8 mouse cellular contexts compared by ENCODE assay signal in genomic region chr10:80741146-80741545, GRCm38 (mm10). TPM values are rescaled to one million over a fixed set of nuclear protein-coding genes. Genes with fewer than 3 reads are reported as not detected.
DNase-seq lines count a peak whose midpoint lies in the region; ATAC-seq and TF ChIP-seq lines count a peak whose summit lies in the region.

No protein-coding gene starts in this region.

- peak; percentile 34 to 43 for DNase-seq in heart, adult 2 months
- DNase-seq in heart, adult 8-10 months (ENCODE audit: low spot score), result no peak
- no peak for DNase-seq in left cerebral cortex, adult 9 months (ENCODE audit: low spot score in 2 of 2)
- DNase-seq in frontal cortex, postnatal 36 days (ENCODE audit: low spot score in 2 of 2), result no peak

- intact Hi-C loops in heart, adult 2 months (cut with DNase I), result loop anchor here (2.0 to 10.0 kb wide), 2 partner anchors 38 to 434 kb away; partner anchors contain the start of genes Eef2 and Izumo4

- no peak for TF ChIP-seq POLR2A in heart, adult 2 months (IDR thresholded peaks at IDR 0.05; ENCODE audit: insufficient read depth, low read depth, low read length)

- H3K9me3 ChIP-seq in heart, embryonic 15.5 days (replicated peaks), result no peaks in the 10 kb centered on the region
- H3K9me3 ChIP-seq in limb, embryonic 12.5 days, result no peaks in the 10 kb centered on the region
- no peaks in the 10 kb centered on the region for H3K9me3 ChIP-seq in midbrain, embryonic 15.5 days

- H3K27me3 ChIP-seq in heart, adult 2 months (ENCODE audit: control insufficient read depth, insufficient read depth, low read length), result no peaks in the 10 kb centered on the region
- H3K27me3 ChIP-seq in heart, embryonic 15.5 days, result no peaks in the 10 kb centered on the region
- H3K27me3 ChIP-seq in limb, embryonic 12.5 days, result no peaks in the 10 kb centered on the region
- H3K27me3 ChIP-seq in midbrain, embryonic 15.5 days (replicated peaks), result no peaks in the 10 kb centered on the region

- peak overlapping the region; percentile 93 for H3K9ac ChIP-seq in heart, adult 2 months (ENCODE audit: low read depth, low read length)
- peak overlapping the region; percentile 96 for H3K9ac ChIP-seq in heart, embryonic 15.5 days
- peak overlapping the region; percentile 93 for H3K9ac ChIP-seq in limb, embryonic 12.5 days (replicated peaks)
- H3K9ac ChIP-seq in midbrain, embryonic 15.5 days, result peak overlapping the region; percentile 97

- WGBS in heart, adult 2 months, result 2% methylated on average over 5 of the region's 5 CpGs
- 11% methylated on average over 5 of the region's 5 CpGs for WGBS in heart, embryonic 15.5 days
- 31% methylated on average over 5 of the region's 5 CpGs for WGBS in limb, embryonic 12.5 days
- 37% methylated on average over 5 of the region's 5 CpGs for WGBS in midbrain, embryonic 15.5 days

- peaks cover 24% of the 10 kb centered on the region for H3K4me1 ChIP-seq in heart, adult 2 months (ENCODE audit: control insufficient read depth, insufficient read depth, low read length)
- peaks cover 21% of the 10 kb centered on the region for H3K4me1 ChIP-seq in brown adipose tissue, adult 24 weeks (ENCODE audit: control insufficient read depth, insufficient read depth, insufficient read length, low read length)
- peaks cover 48% of the 10 kb centered on the region for H3K4me1 ChIP-seq in heart, embryonic 15.5 days (replicated peaks)
- H3K4me1 ChIP-seq in limb, embryonic 12.5 days (replicated peaks), result peaks cover 23% of the 10 kb centered on the region
- peaks cover 49% of the 10 kb centered on the region for H3K4me1 ChIP-seq in midbrain, embryonic 15.5 days

- H3K4me2 ChIP-seq in heart, embryonic 15.5 days, result peak overlapping the region; percentile 93
- H3K4me2 ChIP-seq in limb, embryonic 12.5 days, result peak overlapping the region; percentile 97
- H3K4me2 ChIP-seq in midbrain, embryonic 15.5 days, result peak overlapping the region; percentile 89

- TF ChIP-seq EP300 in heart, adult 2 months (IDR thresholded peaks at IDR 0.05; ENCODE audit: insufficient read depth, low read depth, low read length), result no peak

- peaks cover 13% of the 10 kb centered on the region for H3K79me2 ChIP-seq in heart, adult 2 months (replicated peaks; ENCODE audit: control insufficient read depth, insufficient read depth, low read length)

- H3K4me3 ChIP-seq in heart, adult 2 months, result peak overlapping the region; percentile 92
- H3K4me3 ChIP-seq in brown adipose tissue, adult 24 weeks (ENCODE audit: insufficient read depth, low read depth, low read length), result peak overlapping the region; percentile 70
- H3K4me3 ChIP-seq in heart, embryonic 15.5 days, result peak overlapping the region; percentile 90
- H3K4me3 ChIP-seq in limb, embryonic 12.5 days (replicated peaks), result peak overlapping the region; percentile 97
- peak overlapping the region; percentile 96 for H3K4me3 ChIP-seq in midbrain, embryonic 15.5 days

- TF ChIP-seq CTCF in heart, adult 2 months (IDR thresholded peaks at IDR 0.05), result no peak

- no peak for ATAC-seq in heart, embryonic 15.5 days (replicated peaks; ENCODE audit: insufficient number of reproducible peaks, insufficient read depth, low FRiP score, low read depth)
- no peak for ATAC-seq in limb, embryonic 12.5 days (ENCODE audit: insufficient number of reproducible peaks, insufficient read depth, low FRiP score, low TSS enrichment, low read depth)
- no peak for ATAC-seq in midbrain, embryonic 15.5 days (replicated peaks)

- peak overlapping the region; percentile 92 for H3K27ac ChIP-seq in heart, adult 2 months
- H3K27ac ChIP-seq in brown adipose tissue, adult 24 weeks (replicated peaks; ENCODE audit: low read depth, low read length), result peak overlapping the region; percentile 53
- peak overlapping the region; percentile 84 for H3K27ac ChIP-seq in heart, embryonic 15.5 days
- H3K27ac ChIP-seq in limb, embryonic 12.5 days, result peak overlapping the region; percentile 85; the same call in 1 of the 2 replicates
- no peak overlapping the region for H3K27ac ChIP-seq in midbrain, embryonic 15.5 days

- peaks cover 5% of the 10 kb centered on the region for H3K36me3 ChIP-seq in heart, adult 2 months (ENCODE audit: control insufficient read depth, insufficient read depth, low read length)
- H3K36me3 ChIP-seq in heart, embryonic 15.5 days, result no peaks in the 10 kb centered on the region
- peaks cover 14% of the 10 kb centered on the region for H3K36me3 ChIP-seq in limb, embryonic 12.5 days
- H3K36me3 ChIP-seq in midbrain, embryonic 15.5 days (replicated peaks), result no peaks in the 10 kb centered on the region

RNA-seq across cellular contexts. Expression of gene Ap3d1, which starts 0.9 kb away (rescaled TPM):
- total RNA-seq in heart, adult 2 months (2021), result 10 to 100 TPM; 40.2 to 42.6 TPM
- polyA plus RNA-seq in heart, adult 2 months (2012; rRNA removed), result 52.9 and 66.5 TPM in 2 replicates
- total RNA-seq in heart, adult 8-10 months (2022), result 10 to 100 TPM; 41.2 to 44.5 (median 43.4) TPM
- 35.0 and 40.9 TPM in 2 replicates for polyA plus RNA-seq in brown adipose tissue, adult 24 weeks (2012; ENCODE audit: insufficient read depth, insufficient read length, missing spikeins)
- polyA plus RNA-seq in heart, embryonic 15.5 days (2015; fragmentation: Nextera tagmentation; extraction: Ambion mirVana), result 45.0 and 51.4 TPM in 2 replicates
- polyA plus RNA-seq in limb, embryonic 12.5 days (2016; fragmentation: Nextera tagmentation; extraction: Ambion mirVana), result 73.8 and 76.8 TPM in 2 replicates
- polyA plus RNA-seq in midbrain, embryonic 15.5 days (2015; fragmentation: Nextera tagmentation; extraction: Ambion mirVana), result 117 and 122 TPM in 2 replicates

RNA-seq across cellular contexts. Expression of gene Dot1l, which starts 13.9 kb away (rescaled TPM):
- total RNA-seq in heart, adult 2 months (2021), result 10 to 100 TPM; 18.8 to 19.6 TPM
- 35.0 and 39.6 TPM in 2 replicates for polyA plus RNA-seq in heart, adult 2 months (2012; rRNA removed)
- 10 to 100 TPM; 13.3 to 24.1 (median 19.8) TPM for total RNA-seq in heart, adult 8-10 months (2022)
- 11.5 and 15.8 TPM in 2 replicates for polyA plus RNA-seq in brown adipose tissue, adult 24 weeks (2012; ENCODE audit: insufficient read depth, insufficient read length, missing spikeins)
- polyA plus RNA-seq in heart, embryonic 15.5 days (2015; fragmentation: Nextera tagmentation; extraction: Ambion mirVana), result 16.1 and 22.4 TPM in 2 replicates
- 21.8 and 22.8 TPM in 2 replicates for polyA plus RNA-seq in limb, embryonic 12.5 days (2016; fragmentation: Nextera tagmentation; extraction: Ambion mirVana)
- polyA plus RNA-seq in midbrain, embryonic 15.5 days (2015; fragmentation: Nextera tagmentation; extraction: Ambion mirVana), result 21.0 and 25.9 TPM in 2 replicates

RNA-seq across cellular contexts. Expression of gene Izumo4, which starts 39.2 kb away (rescaled TPM):
- 1 to 10 TPM; 3.4 to 3.8 TPM for total RNA-seq in heart, adult 2 months (2021)
- 13.3 and 15.6 TPM in 2 replicates for polyA plus RNA-seq in heart, adult 2 months (2012; rRNA removed)
- 1 to 10 TPM; 2.2 to 5.3 (median 3.6) TPM for total RNA-seq in heart, adult 8-10 months (2022)
- 2.5 and 5.0 TPM in 2 replicates for polyA plus RNA-seq in brown adipose tissue, adult 24 weeks (2012; ENCODE audit: insufficient read depth, insufficient read length, missing spikeins)
- 10.4 and 14.6 TPM in 2 replicates for polyA plus RNA-seq in heart, embryonic 15.5 days (2015; fragmentation: Nextera tagmentation; extraction: Ambion mirVana)
- polyA plus RNA-seq in limb, embryonic 12.5 days (2016; fragmentation: Nextera tagmentation; extraction: Ambion mirVana), result 12.5 and 16.5 TPM in 2 replicates
- polyA plus RNA-seq in midbrain, embryonic 15.5 days (2015; fragmentation: Nextera tagmentation; extraction: Ambion mirVana), result 42.9 and 50.9 TPM in 2 replicates

RNA-seq across cellular contexts. Expression of gene Mob3a, which starts 39.4 kb away (rescaled TPM):
- 1 to 10 TPM; 7.4 to 7.6 TPM for total RNA-seq in heart, adult 2 months (2021)
- polyA plus RNA-seq in heart, adult 2 months (2012; rRNA removed), result 11.7 and 13.6 TPM in 2 replicates
- 1 to 10 TPM; 3.8 to 6.0 (median 5.4) TPM for total RNA-seq in heart, adult 8-10 months (2022)
- 5.2 and 12.0 TPM in 2 replicates for polyA plus RNA-seq in brown adipose tissue, adult 24 weeks (2012; ENCODE audit: insufficient read depth, insufficient read length, missing spikeins)
- 22.1 and 33.6 TPM in 2 replicates for polyA plus RNA-seq in heart, embryonic 15.5 days (2015; fragmentation: Nextera tagmentation; extraction: Ambion mirVana)
- 51.1 and 51.7 TPM in 2 replicates for polyA plus RNA-seq in limb, embryonic 12.5 days (2016; fragmentation: Nextera tagmentation; extraction: Ambion mirVana)
- polyA plus RNA-seq in midbrain, embryonic 15.5 days (2015; fragmentation: Nextera tagmentation; extraction: Ambion mirVana), result 63.4 and 64.3 TPM in 2 replicates

RNA-seq across cellular contexts. Expression of gene Sf3a2, which starts 56.9 kb away (rescaled TPM):
- total RNA-seq in heart, adult 2 months (2021), result 10 to 100 TPM; 27.3 to 30.4 TPM
- polyA plus RNA-seq in heart, adult 2 months (2012; rRNA removed), result 18.4 and 19.7 TPM in 2 replicates
- total RNA-seq in heart, adult 8-10 months (2022), result 10 to 100 TPM; 25.0 to 33.0 (median 31.5) TPM
- 12.1 and 15.3 TPM in 2 replicates for polyA plus RNA-seq in brown adipose tissue, adult 24 weeks (2012; ENCODE audit: insufficient read depth, insufficient read length, missing spikeins)
- 38.3 and 48.3 TPM in 2 replicates for polyA plus RNA-seq in heart, embryonic 15.5 days (2015; fragmentation: Nextera tagmentation; extraction: Ambion mirVana)
- 63.0 and 72.8 TPM in 2 replicates for polyA plus RNA-seq in limb, embryonic 12.5 days (2016; fragmentation: Nextera tagmentation; extraction: Ambion mirVana)
- 60.3 and 62.6 TPM in 2 replicates for polyA plus RNA-seq in midbrain, embryonic 15.5 days (2015; fragmentation: Nextera tagmentation; extraction: Ambion mirVana)

Comparison
In these comparisons a context has a peak if more than half of its experiments do, and no peak if none do; other contexts are left out.
1. DNase-seq: peak in heart, adult 2 months (2 of 2); none in heart, adult 8-10 months (single experiment), left cerebral cortex, adult 9 months (0 of 2) and frontal cortex, postnatal 36 days (0 of 2).
2. Peak in every context shown above with its lines, with median percentiles within 50 percentile points of each other: H3K4me3 ChIP-seq, H3K9ac ChIP-seq and H3K4me2 ChIP-seq.